Mouse (Mus musculus): Measurements from ENCODE around the gene Lrp2.

DNA sequence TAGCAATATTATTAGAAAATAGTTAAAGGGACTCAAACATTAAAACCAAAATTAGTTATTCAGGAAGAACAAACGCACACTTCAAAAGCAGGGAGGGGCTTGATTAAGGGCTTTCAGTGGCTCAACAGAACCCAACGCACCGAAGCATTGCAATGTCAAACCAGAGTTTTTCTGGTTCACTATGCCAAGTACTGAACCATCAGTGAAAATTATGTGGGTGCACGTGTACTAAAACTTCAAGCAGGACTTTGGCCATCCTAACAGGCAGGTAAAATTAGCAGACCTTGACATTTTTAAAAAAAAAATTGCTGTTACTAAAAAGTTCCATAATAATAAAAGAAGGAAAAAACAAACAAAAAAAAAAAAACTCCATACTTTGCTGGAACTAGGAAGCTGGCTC, 25.6 kb downstream of the Lrp2 start:
- TF ChIP-seq CTCF (IDR thresholded peaks at IDR 0.05), result no peak
- TF ChIP-seq POLR2A (IDR thresholded peaks at IDR 0.05; ENCODE audit: insufficient read depth, low read depth, low read length), result no peak
- TF ChIP-seq EP300 (IDR thresholded peaks at IDR 0.05; ENCODE audit: insufficient read depth, low read depth, low read length), result no peak

Data from heart, adult 2 months (tissue).